Mouse (Mus musculus) adipocyte (in vitro differentiated cells): Measurements from ENCODE around the gene Zfand3.

Experiments used
- DNase-seq: peaks from one replicate; pipeline ENCODE4 v3.0.0-alpha.2; 2016; ENCODE audit warnings: low spot score

The Zfand3 gene

GRCm38 (mm10) chr17:30194091-30194490, 189.6 kb downstream of the Zfand3 start:
- no peak for DNase-seq

GRCm38 (mm10) chr17:30194629-30195445, 190.3 kb downstream of the Zfand3 start:
- DNase-seq, result peak; percentile 25

- no peak for DNase-seq
Measured at GRCm38 (mm10) chr17:30195591-30196183, 191.2 kb downstream of the Zfand3 start.

GRCm38 (mm10) chr17:30196401-30197279, 192.1 kb downstream of the Zfand3 start:
- DNase-seq, result no peak

- no peak for DNase-seq
Measured at GRCm38 (mm10) chr17:30197280-30198030, 192.9 kb downstream of the Zfand3 start.

GRCm38 (mm10) chr17:30198422-30198821, 193.9 kb downstream of the Zfand3 start:
- peak; percentile 43 for DNase-seq

GRCm38 (mm10) chr17:30199374-30200247, 195.1 kb downstream of the Zfand3 start:
- peak; percentile 43 for DNase-seq

- DNase-seq, result no peak
Measured at GRCm38 (mm10) chr17:30200283-30200682, 195.8 kb downstream of the Zfand3 start.

- peak; percentile 50 for DNase-seq
Measured at GRCm38 (mm10) chr17:30205062-30205825, 200.7 kb downstream of the Zfand3 start.

- DNase-seq, result no peak
Measured at GRCm38 (mm10) chr17:30210262-30210661, 205.7 kb downstream of the Zfand3 start.

GRCm38 (mm10) chr17:30210936-30211335, 206.4 kb downstream of the Zfand3 start:
- DNase-seq, result no peak

- no peak for DNase-seq
Measured at GRCm38 (mm10) chr17:30212647-30213046, 208.1 kb downstream of the Zfand3 start.

GRCm38 (mm10) chr17:30213371-30213770, 208.8 kb downstream of the Zfand3 start:
- DNase-seq, result no peak

- DNase-seq, result no peak
Measured at GRCm38 (mm10) chr17:30214393-30214792, 209.9 kb downstream of the Zfand3 start.

GRCm38 (mm10) chr17:30215741-30216140, 211.2 kb downstream of the Zfand3 start:
- DNase-seq, result no peak

GRCm38 (mm10) chr17:30221677-30222076, 217.1 kb downstream of the Zfand3 start:
- no peak for DNase-seq

GRCm38 (mm10) chr17:30222361-30222760, 217.8 kb downstream of the Zfand3 start:
- DNase-seq, result no peak

- DNase-seq, result no peak
Measured at GRCm38 (mm10) chr17:30222837-30223236, 218.3 kb downstream of the Zfand3 start.

GRCm38 (mm10) chr17:30225030-30225740, 220.7 kb downstream of the Zfand3 start:
- DNase-seq, result no peak
